Mouse (Mus musculus) c-Kit-positive CD71-negative TER-119-negative erythroid progenitor cells, embryonic 14.5 days (primary cell): ENCODE results near the gene Fig4.

Experiments
- DNase-seq: peaks from one replicate; pipeline ENCODE4 v3.0.0-alpha.2; 2013; ENCODE audit warnings: low read depth

Fig4 gene

GRCm38 (mm10) chr10:41214083-41214482 lies 89.0 kb downstream of the Fig4 start:
- no peak for DNase-seq

GRCm38 (mm10) chr10:41209538-41209937 lies 93.5 kb downstream of the Fig4 start:
- DNase-seq: no peak

GRCm38 (mm10) chr10:41208860-41209377 lies 94.1 kb downstream of the Fig4 start:
- DNase-seq: peak; percentile 34

DNA sequence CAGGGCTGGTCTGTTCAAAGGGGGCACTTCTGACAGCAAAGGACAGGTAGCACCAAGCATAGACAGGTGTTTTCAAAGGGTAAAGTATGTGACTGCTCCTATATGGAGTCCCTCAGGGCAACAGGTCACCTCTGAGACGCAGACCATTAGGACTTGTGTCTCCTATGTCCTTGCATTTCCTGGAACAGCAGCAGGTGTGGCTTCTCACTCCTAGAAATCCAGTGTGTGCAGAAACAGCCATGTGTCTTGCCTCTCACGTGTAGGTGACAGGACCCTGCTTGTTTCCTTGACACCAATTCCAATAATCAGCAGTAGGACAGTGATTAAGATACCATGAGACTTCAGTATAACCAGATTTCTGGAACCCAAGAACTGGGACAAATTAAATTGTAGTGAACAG lies 97.4 kb downstream of the Fig4 start:
- DNase-seq: no peak

DNA sequence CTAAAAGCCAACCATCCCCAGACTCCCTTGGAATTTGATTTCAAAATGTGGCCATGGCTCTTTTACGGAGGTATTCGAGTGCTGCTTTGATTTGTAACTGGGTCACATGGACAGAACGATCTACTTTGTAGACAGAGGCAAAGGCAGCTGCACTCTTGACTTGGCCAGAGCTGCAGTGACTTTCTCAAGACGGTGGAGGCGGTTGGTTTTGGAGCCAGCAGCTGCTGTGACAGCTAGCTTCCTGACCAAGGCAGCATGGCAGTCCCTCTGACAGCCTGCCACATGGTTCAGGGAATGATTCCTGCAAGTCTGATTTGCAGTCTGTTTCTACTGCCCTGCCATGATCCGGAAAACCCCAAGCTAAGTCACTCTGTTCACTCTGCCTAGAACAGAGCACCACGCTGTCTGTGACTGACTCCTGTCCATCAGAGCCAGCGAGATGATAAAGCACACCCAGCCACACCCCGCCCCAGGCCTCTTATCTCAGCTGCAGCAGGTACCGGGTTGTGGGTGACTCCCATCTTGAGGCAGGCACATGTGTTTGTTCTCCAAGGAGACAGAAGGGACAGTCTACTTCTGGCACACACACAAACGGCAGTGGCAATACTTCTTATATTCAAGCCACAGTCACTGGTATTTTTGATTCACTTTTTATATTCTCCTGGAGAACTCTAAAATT lies 98.3 kb downstream of the Fig4 start:
- peak; percentile 38 for DNase-seq

GRCm38 (mm10) chr10:41204191-41204590 lies 98.9 kb downstream of the Fig4 start:
- no peak for DNase-seq

GRCm38 (mm10) chr10:41198719-41199118 lies 104.3 kb downstream of the Fig4 start:
- DNase-seq: no peak

DNA sequence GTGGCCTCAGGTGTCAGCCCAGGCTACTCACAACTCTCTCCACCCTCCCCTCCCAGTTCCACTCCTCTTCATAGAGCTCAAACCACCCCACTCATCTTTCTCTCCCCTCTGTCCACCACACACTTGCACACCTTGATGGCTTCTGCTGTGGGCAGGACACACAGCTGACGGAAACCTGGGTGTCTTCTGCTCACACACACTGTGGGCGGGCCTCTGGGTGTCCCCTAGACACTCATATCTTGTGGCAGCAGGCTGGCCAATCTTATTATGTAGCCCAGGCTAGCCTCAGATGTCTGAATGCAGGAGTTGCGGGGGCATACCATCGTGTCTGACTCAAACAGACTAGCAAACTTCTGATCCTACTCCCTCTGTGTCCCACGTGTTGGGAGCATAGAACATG lies 105.3 kb downstream of the Fig4 start:
- no peak for DNase-seq

DNA sequence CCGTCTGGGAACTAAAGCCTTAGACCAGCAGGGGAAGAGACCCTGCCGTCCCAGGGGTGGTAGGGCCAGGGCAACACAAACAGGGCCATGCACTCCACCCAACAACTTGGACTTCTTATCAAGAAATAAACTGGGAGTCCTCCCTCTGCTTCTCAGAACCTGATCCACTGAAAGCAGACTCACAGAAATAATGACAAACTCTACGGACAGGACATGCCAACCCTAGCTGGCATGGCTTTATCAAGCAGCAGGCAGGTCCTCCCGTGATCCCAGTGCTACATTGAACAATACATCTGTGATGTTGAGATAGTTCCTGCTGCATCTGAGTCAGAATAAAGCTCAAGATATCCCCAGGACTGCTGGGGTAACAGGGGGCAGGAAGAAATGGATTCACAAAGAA lies 106.8 kb downstream of the Fig4 start:
- no peak for DNase-seq

DNA sequence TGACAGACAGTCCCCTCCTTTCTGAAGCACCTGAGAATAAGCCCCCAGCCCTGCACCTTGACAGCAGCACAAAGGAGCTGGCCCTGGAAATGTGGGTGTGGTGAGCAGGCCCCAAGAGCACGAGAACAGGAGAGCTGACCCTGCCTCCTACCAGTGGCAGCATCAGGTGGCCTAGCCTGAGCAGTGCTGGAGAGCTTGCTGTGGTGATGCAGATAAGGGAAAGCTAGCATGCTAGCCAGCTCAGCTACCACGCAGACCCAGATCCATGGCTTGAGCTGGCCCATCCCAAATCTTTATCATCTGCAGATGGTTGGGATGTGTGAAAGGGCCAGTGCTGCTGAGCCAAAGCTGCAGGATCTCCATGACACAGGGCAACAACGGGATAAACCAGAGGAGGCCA lies 113.7 kb downstream of the Fig4 start:
- DNase-seq: no peak

GRCm38 (mm10) chr10:41183975-41184374 lies 119.1 kb downstream of the Fig4 start:
- no peak for DNase-seq

DNA sequence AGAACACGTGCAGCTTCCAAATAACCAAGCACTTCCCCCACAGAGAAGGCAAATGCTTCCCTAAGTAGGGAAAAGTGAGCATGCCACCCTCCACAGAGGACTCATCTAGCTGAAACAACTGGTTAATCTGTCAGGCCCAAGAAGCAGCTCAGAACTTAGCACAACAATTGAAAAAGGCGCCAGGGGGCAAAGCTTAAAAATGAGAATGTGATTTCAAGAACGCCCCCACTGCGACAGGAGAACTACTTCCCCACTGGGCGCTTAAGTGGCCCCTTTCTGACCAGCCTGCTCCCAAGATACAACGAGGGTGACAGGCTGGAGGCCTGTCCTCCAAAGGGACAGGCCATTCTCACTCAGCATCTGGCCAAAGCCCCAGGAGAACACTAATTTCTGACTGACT lies 120.4 kb downstream of the Fig4 start:
- no peak for DNase-seq

DNA sequence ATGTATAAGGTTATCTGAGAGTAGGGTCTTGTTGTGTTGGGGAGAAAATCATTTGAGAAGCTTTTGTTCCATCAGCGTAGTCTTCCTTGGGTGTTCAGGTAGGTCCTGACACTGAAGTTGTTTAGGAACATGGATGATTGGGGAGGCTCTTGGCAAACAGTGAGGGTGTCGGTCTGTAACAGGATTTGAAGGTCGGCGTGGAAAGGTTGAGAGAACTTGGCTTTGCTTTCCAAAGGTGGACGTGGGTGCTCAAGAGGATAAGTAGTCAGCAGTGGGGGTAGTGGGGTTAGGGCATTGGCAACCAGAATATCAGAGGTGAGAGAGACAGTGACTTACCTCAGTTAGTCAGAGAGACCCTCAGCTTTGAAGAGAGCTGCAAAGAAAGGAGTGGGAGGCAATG lies 136.9 kb downstream of the Fig4 start:
- no peak for DNase-seq

DNA sequence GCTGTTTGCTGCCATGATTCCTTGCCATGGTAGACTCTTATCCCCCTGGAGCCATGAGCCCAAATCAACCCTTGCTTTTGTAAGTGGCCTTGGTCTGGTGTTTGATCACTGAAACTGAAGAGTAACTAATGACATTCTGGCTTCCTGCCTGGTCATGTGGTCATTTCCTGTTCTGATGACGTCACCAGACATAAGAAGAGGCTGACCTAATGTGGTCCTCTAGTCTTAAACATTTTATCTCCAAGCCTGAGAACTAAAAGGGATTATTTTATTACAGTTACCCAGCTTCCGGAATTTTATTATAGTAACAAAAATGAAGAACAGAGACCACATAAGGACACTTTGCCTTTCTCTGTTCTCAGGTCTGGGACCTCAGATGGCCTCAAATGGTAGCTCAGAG lies 140.0 kb downstream of the Fig4 start:
- no peak for DNase-seq

DNA sequence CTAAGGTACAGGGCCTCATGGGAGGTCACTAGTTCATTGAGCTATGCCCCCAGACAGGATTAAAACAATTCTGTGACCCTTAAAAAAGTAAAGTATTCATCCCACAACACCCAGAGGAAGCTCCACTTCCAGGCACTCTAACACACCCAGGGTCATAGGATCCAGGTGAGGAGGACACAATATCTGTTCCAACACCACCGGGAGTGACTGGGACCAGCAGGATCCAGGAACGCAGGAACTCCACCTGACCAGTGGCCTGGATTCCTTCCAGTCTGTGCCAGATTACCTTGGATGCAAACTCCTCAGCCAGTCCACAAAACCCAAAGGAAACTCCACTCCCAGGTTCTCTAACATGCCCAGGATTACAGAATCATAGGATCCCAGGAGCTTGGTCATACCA lies 145.8 kb downstream of the Fig4 start:
- DNase-seq: no peak

DNA sequence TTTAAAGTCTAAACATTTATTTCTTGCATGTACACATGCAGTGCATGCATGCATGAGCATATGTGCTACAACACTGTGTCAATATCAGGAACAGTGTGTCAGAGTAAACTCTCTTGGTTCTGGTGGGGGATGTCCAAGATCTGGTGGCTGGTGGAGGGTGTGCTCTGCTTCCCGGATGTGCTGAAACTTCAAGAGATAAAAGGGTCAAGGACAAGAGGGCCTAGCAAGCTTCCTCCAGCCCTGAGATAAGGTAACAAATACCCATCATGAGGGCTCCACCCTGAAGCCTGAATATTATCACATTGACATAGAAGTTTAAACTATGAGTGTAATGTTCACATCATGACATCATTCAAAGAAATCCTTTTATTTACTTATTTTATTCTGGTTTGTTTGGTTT lies 146.4 kb downstream of the Fig4 start:
- no peak for DNase-seq

GRCm38 (mm10) chr10:41153229-41153750 lies 149.8 kb downstream of the Fig4 start:
- no peak for DNase-seq

- DNase-seq: no peak
Observed at GRCm38 (mm10) chr10:41151901-41152300, 151.2 kb downstream of the Fig4 start.

GRCm38 (mm10) chr10:41151441-41151840 lies 151.6 kb downstream of the Fig4 start:
- no peak for DNase-seq

GRCm38 (mm10) chr10:41151021-41151420 lies 152.0 kb downstream of the Fig4 start:
- no peak for DNase-seq

GRCm38 (mm10) chr10:41150496-41150895 lies 152.6 kb downstream of the Fig4 start:
- DNase-seq: no peak

DNA sequence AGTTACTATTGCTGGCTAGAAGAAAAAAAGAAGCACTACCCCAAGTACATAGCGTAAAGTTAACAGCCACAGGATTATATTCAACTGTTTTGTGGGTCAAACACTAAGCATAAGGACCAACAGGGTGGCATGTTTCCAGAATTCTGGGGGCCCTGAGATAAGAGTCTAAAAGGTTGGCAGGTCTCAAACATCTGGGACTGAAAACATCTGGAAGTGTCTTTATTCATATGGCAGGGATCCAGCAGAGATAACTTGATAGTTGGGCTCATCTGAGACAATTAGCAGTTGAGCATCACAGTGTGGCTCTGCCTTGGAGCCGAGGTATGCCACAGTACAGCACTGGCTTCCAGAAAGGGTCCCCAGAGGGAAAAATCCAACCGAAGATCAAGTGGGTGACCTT lies 153.8 kb downstream of the Fig4 start:
- no peak for DNase-seq

DNA sequence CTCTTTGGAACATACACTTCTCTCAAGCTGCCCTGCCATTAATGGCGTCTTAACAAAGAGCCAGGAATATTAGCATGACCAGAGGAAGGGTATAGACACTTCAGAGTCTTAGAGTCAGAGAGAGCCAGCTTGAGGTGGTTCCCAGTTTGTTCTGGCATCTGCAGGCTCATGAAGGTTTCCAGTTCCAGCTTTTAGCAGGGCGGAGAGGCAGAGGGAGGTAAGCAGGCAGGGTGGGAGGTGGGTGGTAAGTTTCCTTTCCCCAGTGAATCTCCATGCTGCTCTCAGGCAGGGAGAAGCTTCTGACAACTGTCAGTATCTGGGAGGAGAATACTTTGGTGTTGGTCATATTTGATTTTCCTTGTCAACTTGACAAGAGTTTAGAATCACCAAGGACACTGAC lies 156.9 kb downstream of the Fig4 start:
- no peak for DNase-seq
